Mouse (Mus musculus) stomach, adult 2 months (tissue): ENCODE measurements around the gene Gm9747. TPM values are rescaled to one million over a fixed set of nuclear protein-coding genes. Genes with fewer than 3 reads are reported as not detected.

Experiments used
- polyA plus RNA-seq: library from polyadenylated mRNA; depleted of rRNA; stranded (reverse); fragments of >200 nt; gene quantifications from 2 replicates; pipeline ENCODE4 v1.2.3, GENCODE M21; 2012; rRNA removed

Gene Gm9747
- polyA plus RNA-seq: not detected in 2 replicates

DNA sequence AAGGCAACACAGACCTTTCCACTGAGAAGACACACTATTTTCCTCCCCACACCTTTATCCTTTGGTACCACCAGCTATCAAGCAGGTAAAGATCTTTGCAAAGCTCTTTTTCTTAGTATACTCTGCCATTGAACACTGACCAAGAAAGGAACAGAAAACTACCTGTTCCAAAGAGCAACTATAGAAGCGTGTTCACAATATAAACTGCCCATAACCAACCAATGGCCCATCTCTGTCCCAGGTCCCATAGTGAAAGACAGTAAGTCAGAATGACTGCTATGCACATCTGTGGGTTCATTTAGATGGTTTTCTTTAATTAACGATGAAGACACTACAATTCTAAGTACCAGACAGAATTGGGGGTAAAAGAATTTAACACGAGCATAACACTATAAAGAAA lies at the start of gene Gm9747:
Gm9747 (plus strand) TSS at position 301 of the 400 bp plus-strand sequence.

Other genes with a start within 250 kb of the Gm9747 start
- gene Irs1, start 58.3 kb downstream of the Gm9747 start, polyA plus RNA-seq: 1.9 and 2.6 TPM in 2 replicates
- gene Rhbdd1, start 83.3 kb downstream of the Gm9747 start, polyA plus RNA-seq: 4.5 and 5.7 TPM in 2 replicates